Mouse (Mus musculus): Measurements from ENCODE around the gene Cdca3.
"Not testable (repeated sequence)": the region's sequence is repeated elsewhere in the genome, so short reads cannot be mapped to it uniquely, and the experiment has no call there.

Cdca3 gene

DNA sequence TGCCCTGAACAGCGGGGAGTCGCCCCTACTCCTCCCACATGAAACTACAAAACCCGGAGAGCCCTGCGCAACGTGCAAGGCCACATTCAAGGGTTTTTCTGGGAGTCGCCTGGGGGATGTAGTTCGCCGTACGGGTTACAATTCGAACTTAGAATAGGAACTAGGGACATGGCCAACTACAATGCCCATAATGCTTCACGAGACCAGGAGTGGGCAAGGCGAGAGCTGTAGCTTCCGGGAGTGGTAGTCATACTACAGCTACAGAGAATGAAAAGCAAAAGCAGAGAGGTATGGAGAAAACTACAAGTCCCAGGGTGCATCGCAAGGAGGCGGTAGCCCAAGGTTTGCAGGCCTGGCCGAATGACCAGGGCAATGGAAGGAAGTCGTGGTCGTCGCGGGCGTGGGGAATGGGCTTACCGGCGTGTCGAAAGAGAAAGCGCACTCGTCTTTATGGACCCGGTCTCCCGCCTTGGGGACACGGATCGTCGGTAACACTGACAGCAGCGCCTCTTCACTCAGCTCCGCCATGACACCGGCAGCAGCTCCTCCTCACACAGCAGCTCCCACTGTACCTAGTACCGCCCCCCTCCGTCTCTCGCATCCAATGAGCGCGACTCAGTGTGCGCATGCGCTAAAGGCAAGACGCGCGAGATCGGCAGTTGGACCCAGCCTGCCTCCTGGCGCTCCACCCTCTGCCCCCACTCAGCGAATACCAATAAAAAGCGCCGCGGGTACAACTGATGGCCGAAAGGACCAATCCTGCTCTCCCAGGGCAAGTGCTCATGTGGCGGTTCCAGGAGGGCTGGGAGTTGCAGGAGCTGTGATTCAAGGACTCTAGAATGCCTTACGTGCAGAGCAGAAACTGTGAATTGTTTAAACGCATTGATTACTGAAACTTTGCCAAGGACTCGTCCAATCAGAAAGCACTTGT, at the start of gene Cdca3, which contains the start of gene Usp5:
TSS of gene Cdca3 (plus strand) at position 680 of the 931 bp plus-strand sequence.
TSS of gene Usp5 (minus strand) at position 617 of the 931 bp plus-strand sequence.
- DNase-seq (ENCODE audit: low read depth, low spot score) = peak; percentile 99

DNA sequence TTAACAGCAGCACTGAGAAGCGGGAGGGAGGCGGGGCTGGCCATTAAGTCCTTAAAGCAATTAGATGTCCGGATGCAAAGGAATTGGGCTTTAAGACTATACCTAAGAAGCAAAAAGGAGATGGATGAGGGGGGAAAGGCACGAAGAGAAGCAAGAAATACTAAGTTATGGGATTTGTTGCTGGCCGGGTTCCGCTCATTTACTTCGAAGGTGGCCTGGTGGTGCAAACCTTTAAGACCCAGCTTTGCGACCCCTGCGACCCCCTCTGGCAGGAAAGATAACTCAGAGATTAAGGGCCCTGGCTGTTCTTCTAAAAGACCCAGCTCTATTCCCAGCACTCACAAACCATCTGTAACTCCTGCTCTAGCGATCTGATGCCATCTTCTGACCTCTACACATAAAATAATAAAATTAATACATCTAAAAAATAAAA, 49.3 kb upstream of the Cdca3 start:
- DNase-seq (ENCODE audit: low read depth, low spot score) = no peak

DNA sequence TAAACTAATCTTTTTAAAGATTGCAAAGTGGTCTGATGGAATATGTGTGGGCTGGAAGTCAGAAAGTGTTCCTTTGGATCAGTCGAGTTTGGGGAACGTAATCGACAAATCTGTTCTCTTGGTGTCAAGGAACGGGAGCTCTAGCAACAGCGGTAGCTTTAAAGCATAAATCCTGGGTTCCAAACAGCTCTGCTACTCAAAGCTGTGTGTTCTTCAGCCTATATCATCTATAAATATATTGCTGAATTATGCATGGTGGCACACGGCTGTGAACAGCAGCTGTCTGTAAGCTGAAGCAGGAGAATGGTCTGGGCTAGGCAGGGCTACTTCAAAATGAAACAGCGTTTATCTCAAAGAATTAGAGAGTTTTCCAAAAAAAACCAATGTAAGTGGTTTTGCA, 48.4 kb upstream of the Cdca3 start:
- DNase-seq (ENCODE audit: low read depth, low spot score) = no peak

DNA sequence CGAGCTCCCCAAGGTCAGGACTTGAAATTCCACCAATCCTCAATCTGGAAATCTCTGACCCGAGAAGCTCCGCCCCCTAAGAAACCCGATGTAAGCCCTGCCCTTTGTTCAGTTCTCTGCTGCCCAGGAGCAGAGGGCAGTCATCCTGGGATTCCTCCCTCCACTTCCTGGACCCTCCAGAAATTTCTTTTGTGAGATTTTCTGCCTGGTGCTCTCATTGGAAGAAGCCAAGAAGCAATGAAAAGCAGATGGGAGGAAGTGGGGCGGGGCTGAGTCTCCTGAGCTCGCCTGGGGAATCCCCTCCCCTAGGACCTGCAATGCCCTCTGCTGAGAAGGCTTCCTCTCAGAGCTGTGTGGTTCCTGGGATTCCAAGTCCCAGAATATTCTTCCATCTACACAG, 46.9 kb upstream of the Cdca3 start:
- DNase-seq (ENCODE audit: low read depth, low spot score) = no peak

DNA sequence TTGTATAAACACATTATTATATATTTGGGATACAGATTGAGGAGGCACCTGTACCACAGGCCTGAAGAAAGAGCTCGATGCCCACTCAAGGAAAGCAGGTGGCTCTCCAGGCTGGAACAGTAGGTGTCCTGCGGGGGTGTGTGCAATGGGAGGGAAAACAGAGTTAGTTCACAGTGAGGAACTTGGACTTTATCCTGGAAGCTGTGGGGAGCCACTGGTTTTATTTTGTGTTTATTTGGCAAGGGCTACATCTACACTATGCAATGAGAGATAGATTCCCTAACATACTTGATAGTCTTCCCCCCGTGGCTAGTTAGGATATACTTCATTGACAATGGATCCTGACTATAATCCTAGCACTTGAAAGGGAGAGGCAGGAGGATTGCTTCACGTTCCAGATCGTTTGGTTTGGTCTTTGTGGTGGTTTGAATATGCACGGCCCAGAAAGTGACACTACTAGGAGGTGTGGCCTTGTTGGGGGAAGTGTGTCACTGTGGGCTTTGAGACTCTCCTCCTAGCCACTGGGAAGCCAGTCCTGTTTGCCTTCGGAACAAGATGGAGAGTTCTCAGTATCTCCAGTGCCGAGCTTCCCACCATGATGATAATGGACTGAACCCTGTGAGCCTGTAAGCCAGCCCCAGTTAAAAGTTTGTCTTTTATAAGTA, 42.5 kb upstream of the Cdca3 start:
- DNase-seq (ENCODE audit: low read depth, low spot score) = no peak

DNA sequence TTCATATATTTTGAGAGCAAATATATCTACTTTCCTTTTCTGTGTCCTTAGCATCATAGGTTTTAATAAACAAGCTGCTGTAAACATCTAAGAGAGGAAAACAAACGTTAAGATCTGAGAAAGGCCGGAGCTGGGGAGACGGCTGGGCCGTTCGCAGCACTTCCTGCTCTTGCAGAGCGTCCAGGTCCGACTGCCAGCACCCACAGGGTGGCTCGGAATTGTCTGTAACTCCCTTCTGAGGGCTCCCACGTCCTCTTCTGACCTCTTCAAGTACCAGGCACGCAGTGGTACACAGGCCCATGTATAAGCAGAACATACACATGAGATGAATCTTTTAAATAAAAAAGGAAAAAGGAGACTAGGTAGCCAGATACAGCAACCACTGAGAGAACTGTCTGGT, 41.6 kb upstream of the Cdca3 start:
- no peak for DNase-seq (ENCODE audit: low read depth, low spot score)

DNA sequence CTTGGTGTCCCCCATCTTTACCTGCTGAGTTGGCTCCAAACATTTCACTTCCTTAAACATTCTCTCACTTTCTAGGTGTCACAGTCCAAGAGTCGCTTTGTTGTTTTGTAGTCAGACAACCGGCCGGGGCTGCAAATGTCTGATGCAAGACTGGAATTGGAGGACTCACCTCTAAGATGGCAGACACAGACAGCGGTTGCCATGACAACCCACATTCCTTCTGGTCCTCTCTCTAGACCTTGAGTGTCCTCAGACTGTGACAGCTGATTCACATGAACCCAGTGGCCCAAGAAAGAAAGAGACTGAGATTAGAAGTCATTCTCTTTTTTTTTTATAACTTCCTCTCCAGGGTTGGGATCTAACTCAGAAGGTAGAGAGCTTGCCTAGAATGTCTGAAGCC, 39.8 kb upstream of the Cdca3 start:
- DNase-seq (ENCODE audit: low read depth, low spot score) = no peak

DNA sequence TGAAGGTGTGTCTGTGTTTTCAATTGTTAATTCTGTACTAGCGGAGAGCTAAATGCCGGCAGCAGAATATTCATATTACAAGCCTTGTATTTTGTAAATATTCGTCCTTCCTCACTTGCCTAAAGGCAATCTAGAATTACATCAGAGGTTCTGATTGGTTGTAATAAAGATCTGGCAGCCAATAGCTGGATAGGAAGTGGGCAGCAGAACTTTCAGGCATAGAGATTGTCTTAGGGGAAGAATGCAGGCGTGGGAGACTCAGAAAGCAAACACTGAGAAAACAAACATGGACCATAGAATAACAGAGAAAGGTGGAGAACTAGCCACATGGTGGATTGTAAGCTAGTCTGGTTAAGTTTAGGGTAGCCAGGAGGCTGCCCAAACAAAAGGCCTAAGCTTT, 39.2 kb upstream of the Cdca3 start:
- DNase-seq (ENCODE audit: low read depth, low spot score) = no peak

DNA sequence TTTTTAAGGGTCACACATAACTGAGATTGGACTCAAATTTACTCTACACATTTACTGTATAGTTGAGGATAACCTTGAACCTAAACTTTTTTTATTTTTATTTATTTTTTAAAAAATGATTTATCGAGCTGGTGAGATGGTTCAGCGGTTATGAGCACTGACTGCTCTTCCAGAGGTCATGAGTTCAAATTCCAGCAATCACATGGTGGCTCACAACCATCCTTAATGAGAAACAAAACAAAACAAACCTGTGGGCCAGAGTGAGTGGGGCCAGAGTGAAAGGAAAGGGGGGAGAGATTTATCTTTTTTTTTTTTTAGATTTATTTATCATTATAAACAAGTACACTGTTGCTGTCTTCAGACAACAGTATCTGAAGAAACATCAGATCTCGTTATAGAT, 37.4 kb upstream of the Cdca3 start:
- no peak for DNase-seq (ENCODE audit: low read depth, low spot score)

DNA sequence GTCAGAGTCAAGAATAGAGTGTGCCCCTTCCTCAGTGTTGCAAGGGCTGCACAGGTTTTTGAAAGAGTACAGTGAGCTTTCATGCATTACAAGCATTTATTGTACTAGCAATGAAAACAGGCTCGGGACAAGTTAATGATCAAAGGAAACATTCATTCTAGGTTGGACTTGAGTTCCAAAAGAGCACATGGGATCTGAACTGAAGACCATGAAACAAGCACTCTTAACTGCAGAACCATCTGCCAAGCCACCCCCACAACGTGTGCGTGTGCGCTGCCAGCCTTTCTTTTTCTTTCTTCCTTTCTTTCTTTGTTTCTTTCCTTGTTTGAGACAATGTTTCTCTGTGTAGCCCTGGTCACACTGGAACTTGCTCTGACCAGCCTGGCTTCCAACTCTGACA, 33.6 kb upstream of the Cdca3 start:
- DNase-seq (ENCODE audit: low read depth, low spot score) = no peak

DNA sequence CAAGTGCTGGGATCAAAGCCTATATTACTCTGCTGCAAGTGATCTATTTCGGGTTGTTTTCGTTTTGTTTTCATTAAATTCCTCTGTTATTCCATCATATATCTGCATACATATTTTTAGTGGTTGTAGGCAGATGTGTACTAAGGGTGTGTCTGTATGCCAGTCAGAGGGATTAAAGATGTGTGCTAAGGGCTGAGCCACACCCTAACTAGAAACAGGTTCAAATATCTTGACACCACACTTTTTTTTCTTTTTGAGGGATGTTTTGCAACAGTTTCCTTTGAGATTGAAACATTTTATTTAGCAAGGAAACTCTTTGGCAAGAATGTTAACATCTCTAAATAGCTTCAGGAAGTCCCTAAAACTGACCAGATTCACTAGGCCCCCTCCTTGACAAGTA, 33.1 kb upstream of the Cdca3 start:
- DNase-seq (ENCODE audit: low read depth, low spot score) = no peak

DNA sequence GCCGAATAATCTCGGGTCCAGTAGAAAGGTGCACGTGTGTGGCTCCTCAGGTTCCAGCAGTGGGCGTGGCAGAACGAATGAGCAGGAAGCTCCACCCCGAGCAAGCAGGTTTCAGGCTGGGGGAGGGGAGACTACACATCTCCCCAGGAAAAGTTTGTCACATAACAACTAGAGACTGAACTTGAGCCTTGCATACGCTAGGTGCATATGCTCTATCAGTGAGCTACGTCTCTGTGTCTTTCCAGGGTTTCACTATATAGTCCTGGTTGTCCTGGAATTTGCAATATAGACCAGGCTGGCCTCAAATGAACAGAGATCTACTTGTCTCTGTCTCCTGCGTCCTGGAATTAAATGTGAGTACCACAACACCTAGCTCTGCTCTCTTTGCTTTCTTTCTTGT, 26.9 kb upstream of the Cdca3 start:
- not testable (repeated sequence) for DNase-seq (ENCODE audit: low read depth, low spot score)

DNA sequence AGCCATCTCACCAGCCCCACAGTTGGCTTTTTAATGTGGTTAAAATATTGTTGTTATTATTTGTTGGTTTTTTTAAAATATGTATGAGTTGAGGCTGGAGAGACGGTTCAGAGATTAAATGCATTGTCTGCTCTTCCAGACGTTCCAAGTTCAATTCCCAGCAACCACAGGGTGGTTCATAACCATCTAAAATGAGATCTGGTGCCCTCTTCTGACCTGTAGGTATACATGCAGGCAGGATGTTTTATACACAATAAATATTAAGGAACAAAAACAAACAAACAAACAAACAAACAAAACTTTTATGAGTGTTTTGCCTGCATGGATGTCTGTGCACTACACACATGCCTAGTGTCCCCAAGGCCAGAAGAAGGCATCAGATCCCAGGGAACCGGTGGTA, 26.3 kb upstream of the Cdca3 start:
- DNase-seq (ENCODE audit: low read depth, low spot score) = no peak

DNA sequence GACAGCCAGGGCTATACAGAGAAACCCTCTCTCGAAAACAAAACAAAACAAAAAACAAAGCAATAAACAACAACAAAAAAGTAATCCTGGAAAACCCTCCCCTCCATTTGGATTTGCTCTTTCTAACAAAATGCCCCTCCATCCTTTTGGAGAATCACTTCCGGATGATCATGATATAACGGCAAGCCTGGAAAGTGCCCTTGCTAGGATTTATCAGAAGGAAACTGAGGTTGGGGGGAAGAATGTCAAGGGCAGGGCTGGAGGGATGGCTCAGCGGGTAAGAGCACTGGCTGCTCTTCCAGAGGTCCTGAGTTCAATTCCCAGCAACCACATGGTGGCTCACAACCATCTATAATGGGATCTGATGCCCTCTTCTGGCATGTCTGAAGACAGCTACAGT, 25.7 kb upstream of the Cdca3 start:
- not testable (repeated sequence) for DNase-seq (ENCODE audit: low read depth, low spot score)

DNA sequence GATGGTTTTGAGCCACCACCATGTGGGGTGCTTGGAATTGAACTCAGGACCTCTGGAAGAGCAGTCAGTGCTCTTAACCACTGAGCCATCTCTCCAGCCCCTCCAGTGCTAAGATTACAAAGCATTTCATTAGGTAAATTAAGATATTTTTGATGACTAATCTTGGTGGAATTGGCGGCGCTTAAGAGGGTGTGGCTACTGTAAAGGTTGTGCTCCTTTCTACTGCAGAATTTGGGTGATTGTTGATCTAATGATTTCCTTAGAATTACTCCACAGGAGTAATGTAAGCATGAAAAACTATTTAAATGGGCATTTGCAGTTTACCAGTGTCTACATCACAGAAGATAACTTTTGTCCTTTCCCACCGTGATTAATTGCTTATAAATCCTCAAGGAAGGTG, 25.0 kb upstream of the Cdca3 start:
- no peak for DNase-seq (ENCODE audit: low read depth, low spot score)

DNA sequence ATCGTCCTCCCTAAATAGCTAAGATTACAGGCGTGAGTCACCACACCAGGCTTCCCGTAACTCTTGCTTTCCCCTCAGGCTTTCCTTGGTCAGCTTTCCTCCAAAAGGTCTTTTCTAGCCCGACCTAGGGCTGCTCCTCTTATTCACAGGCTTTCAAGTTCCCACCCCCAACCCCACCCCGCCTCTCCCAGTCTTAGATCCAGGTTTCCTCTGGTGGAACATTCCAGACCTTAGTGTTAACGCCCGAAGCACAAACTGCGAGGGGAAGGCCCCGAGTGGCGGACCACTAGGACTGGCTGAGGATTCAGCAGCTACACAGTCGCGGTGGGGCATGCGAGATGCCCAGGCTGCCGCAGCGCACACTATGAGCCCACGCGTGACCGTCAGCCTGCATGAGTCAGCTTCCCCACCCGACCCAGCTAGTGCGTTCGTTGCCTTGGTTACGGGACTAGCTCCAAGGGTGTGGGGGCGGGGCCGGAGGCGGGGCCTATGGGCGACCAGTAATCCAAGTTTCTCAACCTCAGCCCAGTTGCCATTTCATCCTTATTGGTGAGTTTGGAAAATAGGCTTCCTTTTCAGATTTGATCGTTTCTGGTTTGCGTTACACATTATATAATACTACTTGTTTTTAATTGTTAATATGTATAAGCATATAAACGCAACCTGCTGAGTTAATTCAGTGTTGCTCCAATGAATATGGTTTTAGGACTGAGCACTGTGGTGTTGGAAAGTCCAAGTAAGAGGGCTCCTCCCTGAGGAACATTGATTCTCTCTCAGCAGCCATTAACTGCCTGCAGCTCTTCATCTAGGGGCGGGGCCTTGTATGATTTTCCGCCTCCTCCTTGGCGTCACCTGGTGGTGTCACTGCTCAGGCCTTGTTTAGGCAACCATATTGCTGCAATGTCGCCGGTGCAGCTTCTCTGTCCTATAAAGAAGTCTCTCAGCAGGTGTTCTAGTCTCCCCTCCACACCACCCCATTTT, 23.7 kb upstream of the Cdca3 start:
- DNase-seq (ENCODE audit: low read depth, low spot score) = peak; percentile 65

DNA sequence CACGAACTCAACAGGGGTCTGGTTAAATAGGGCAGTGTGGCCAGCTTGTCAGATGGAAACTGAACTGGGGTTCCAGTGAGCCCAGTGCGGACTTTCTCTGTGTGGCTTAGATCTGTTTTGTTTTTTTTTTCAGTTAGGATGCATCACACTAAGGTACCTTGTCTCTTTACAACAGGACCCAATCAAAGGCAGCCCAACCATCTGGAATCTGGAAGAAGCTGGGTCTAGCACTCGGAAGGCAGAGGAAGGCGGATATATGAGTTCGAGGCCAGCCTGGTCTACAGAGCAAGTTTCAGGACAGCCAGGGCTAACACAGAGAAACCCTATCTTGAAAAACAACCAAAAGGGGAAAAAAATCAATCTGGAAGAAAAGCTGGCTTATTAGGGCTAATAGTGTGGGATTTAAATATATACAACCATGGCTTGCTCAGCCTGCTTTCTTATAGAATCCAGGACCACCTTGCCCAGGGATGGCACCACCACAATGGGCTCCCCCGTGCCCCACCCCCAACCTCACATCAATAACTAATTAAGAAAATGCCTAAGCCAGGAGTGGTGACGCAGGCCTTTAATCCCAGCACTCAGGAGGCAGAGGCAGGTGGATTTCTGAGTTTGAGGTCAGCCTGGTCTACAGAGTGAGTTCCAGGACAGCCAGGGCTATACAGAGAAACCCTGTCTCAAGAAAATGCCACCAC, 22.8 kb upstream of the Cdca3 start:
- no peak for DNase-seq (ENCODE audit: low read depth, low spot score)

DNA sequence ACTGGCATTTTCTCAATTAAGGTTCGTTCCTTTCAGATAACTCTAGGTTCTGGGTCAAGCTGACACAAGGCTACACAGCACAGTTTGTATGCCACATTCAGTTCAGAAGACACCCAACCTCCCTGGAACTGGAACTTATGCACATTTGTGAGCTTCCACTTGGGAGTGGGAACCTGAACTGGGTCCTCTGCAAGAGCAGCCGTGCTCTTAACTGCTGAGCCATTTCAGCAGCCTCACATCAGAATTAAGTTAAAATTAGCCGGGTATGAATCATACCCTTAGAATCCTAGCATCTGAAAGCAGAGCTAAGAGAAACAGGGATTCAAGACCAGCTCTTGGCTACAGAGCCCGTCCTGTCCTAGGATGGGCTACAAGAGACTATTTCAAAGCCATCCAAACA, 22.0 kb upstream of the Cdca3 start:
- DNase-seq (ENCODE audit: low read depth, low spot score) = no peak

DNA sequence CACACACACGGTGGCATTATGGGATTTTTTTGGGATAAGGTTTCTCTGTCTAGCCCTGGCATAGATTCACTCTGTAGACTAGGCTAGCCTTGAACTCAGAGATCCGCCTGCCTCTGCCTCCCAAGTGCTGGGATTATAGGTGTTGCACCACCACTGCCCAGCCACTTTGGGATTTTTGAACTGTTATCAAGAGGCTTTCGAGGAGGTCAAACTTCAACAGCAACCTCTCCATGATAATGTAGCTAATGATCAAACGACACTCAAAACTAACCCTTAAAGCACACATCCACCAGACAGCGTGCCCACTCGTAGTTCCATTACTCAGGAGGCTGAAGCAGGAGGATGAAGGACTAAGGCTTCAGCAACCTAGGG, 21.4 kb upstream of the Cdca3 start:
- no peak for DNase-seq (ENCODE audit: low read depth, low spot score)

DNA sequence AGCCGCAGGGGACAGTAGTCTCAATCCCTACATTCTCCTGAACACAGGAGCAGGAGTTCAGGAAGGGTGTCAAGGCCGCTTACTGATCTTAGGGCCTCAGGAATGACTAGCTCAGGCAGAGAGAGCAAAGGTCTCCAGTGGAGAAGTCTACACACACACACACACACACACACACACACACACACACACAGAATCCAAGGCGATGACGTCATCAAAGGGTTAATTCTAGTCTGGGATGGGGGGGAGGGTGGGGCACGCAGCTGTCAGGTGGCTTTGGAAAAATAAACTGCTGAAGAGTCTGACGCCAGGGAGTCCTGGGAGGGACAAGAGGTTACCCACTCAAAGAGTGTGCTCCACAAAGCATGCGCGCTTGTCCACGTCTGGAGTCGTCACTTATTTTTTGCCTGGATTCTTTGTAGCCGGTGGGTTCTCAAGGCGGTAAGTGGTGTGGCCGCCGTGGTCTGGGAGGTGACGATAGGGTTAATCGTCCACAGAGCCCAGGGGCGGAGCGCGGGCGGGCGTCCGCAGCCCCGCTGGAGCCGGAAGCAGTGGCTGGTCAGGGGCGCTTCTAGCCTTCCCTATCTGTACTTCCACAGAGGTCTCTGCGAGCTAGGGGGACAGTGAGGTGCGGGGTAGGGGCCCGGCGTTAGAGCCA, 20.9 kb upstream of the Cdca3 start, which contains the start of gene Spsb2:
TSS of gene Spsb2 (plus strand) at position 304 of the 655 bp plus-strand sequence.
- DNase-seq (ENCODE audit: low read depth, low spot score) = no peak

All from retina, adult 2 months (tissue).